Mouse (Mus musculus): ENCODE results near the gene Chil5.
"Not testable (repeated sequence)": the region's sequence is repeated elsewhere in the genome, so short reads cannot be mapped to it uniquely, and the experiment has no call there.

DNA sequence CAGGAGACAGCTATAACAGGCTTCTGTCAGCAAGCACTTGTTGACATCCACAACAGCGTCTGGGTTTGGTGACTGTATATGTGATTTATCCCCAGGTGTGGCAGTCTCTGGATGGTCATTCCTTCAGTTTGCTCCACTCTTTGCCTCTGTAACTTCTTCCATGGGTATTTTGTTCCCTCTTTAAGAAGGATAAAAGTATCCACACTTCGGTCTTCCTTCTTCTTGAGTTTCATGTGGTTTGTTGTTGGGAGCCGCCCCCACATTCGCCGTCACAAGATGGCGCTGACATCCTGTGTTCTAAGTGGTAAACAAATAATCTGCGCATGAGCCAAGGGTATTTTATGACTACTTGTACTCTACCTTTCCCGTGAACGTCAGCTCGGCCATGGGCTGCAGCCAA is 29.3 kb downstream of the Chil5 start:
- not testable (repeated sequence) for TF ChIP-seq HCFC1 (IDR thresholded peaks at IDR 0.05; ENCODE audit: borderline replicate concordance, insufficient read depth, low read length); CHD2 (IDR thresholded peaks at IDR 0.05; ENCODE audit: low read depth, low read length); MAFK (IDR thresholded peaks at IDR 0.05; ENCODE audit: insufficient read depth, low read depth, low read length); ZNF384 (IDR thresholded peaks at IDR 0.05; ENCODE audit: low read depth, low read length); ZC3H11A (IDR thresholded peaks at IDR 0.05; ENCODE audit: borderline replicate concordance, low read depth, low read length)
